Mouse (Mus musculus) lung, postnatal 0 days (tissue): ENCODE results near the gene Dnah3.

Experiments used
- CTCF ChIP-seq: IDR thresholded peaks from 2 replicates; pipeline ENCODE4 v1.5.1; 2016; ENCODE audit warnings: antibody characterized with exemption, mild to moderate bottlenecking
- EP300 ChIP-seq: IDR thresholded peaks from 2 replicates; pipeline ENCODE4 v1.6.1; 2016; ENCODE audit warnings: antibody characterized with exemption, mild to moderate bottlenecking, control low read depth

- TF ChIP-seq CTCF, result no peak
- peak; percentile 98 for TF ChIP-seq EP300
These were observed 134.0 kb downstream of the Dnah3 start for GRCm38 (mm10) chr7:119961107-119961506.
